Mouse (Mus musculus) C2C12 (cell line): ENCODE results near the gene Vwf. TPM values are rescaled to one million over a fixed set of nuclear protein-coding genes. Genes with fewer than 3 reads are reported as not detected.

Source experiments
- H3K27me3 ChIP-seq: one replicate; pipeline ENCODE4 v1.6.1; 2011; ENCODE audit not compliant: control insufficient read depth, insufficient read depth, insufficient read length
- H3K36me3 ChIP-seq: one replicate; pipeline ENCODE4 v1.6.1; 2011; ENCODE audit not compliant: control insufficient read depth, insufficient read depth
- H3K4me3 ChIP-seq: one replicate; pipeline ENCODE4 v1.5.1; 2011; ENCODE audit warnings: mild to moderate bottlenecking, control low read depth; ENCODE audit not compliant: poor library complexity, insufficient read depth, severe bottlenecking
- H3K79me2 ChIP-seq: one replicate; pipeline ENCODE4 v1.6.1; 2011; ENCODE audit not compliant: control insufficient read depth, insufficient read depth
- H3K79me3 ChIP-seq: one replicate; pipeline ENCODE4 v1.6.1; 2011; ENCODE audit warnings: low read depth, control low read depth
- H3ac ChIP-seq: one replicate; pipeline ENCODE3; 2011; ENCODE audit warnings: low read depth; ENCODE audit not compliant: control insufficient read depth, insufficient read length
- CEBPB ChIP-seq: IDR thresholded peaks from one replicate; pipeline ENCODE4 v1.6.1; 2011; ENCODE audit warnings: low read depth, mild to moderate bottlenecking, control low read depth, moderate library complexity
- CTCF ChIP-seq: IDR thresholded peaks from one replicate; pipeline ENCODE4 v1.5.1; 2011; ENCODE audit not compliant: control insufficient read depth, insufficient read depth, insufficient read length
- FOSL1 ChIP-seq: IDR thresholded peaks from one replicate; pipeline ENCODE4 v1.8.0; 2011; ENCODE audit warnings: mild to moderate bottlenecking, low read length; ENCODE audit not compliant: poor library complexity, insufficient read depth, severe bottlenecking
- MAX ChIP-seq: IDR thresholded peaks from one replicate; pipeline ENCODE4 v1.6.1; 2011; ENCODE audit warnings: mild to moderate bottlenecking, control low read depth
- MYOD1 ChIP-seq: IDR thresholded peaks from one replicate; pipeline ENCODE4 v1.6.1; 2011; ENCODE audit warnings: low read depth; ENCODE audit not compliant: control insufficient read depth, insufficient read length
- MYOG ChIP-seq: IDR thresholded peaks from one replicate; pipeline ENCODE4 v1.6.1; 2011; ENCODE audit not compliant: control insufficient read depth, insufficient read length; ENCODE audit errors: extremely low read depth
- USF1 ChIP-seq: IDR thresholded peaks from one replicate; pipeline ENCODE4 v1.6.1; 2011; ENCODE audit warnings: low read depth, mild to moderate bottlenecking, control low read depth, moderate library complexity
- polyA plus RNA-seq: library from polyadenylated mRNA; unstranded; fragments of >200 nt; fragmentation: generic; extraction: Trizol; gene quantifications from one replicate; pipeline ENCODE4 v1.2.1, GENCODE M21; 2012; ENCODE audit warnings: missing spikeins

The Vwf gene
- polyA plus RNA-seq, 1 experiment = 0.04 TPM

- Histone ChIP-seq H3K79me2 (no peaks in the 10 kb centered on the region), H3K36me3 (no peaks in the 10 kb centered on the region), H3K4me3 (no peak overlapping the region), H3K27me3 (peaks cover 8% of the 10 kb centered on the region), H3K79me3 (no peaks in the 10 kb centered on the region), H3ac (no peak overlapping the region)
- TF ChIP-seq MYOG (no peak), CTCF (no peak), FOSL1 (no peak), MYOD1 (no peak), USF1 (no peak), MAX (no peak), CEBPB (no peak)
Measured at GRCm38 (mm10) chr6:125589075-125589474, 42.5 kb downstream of the Vwf start.

- Histone ChIP-seq H3K79me2 (no peaks in the 10 kb centered on the region), H3K27me3 (peaks cover 8% of the 10 kb centered on the region), H3ac (no peak overlapping the region), H3K79me3 (no peaks in the 10 kb centered on the region), H3K4me3 (no peak overlapping the region), H3K36me3 (no peaks in the 10 kb centered on the region)
- no peak for TF ChIP-seq MYOG
- no peak for TF ChIP-seq MAX
Measured at GRCm38 (mm10) chr6:125590056-125590455, 43.5 kb downstream of the Vwf start.

- Histone ChIP-seq H3K4me3 (no peak overlapping the region), H3K79me3 (no peaks in the 10 kb centered on the region), H3ac (no peak overlapping the region), H3K36me3 (no peaks in the 10 kb centered on the region), H3K27me3 (peaks cover 8% of the 10 kb centered on the region), H3K79me2 (no peaks in the 10 kb centered on the region)
- no peak for TF ChIP-seq MAX
- no peak for TF ChIP-seq MYOD1
- no peak for TF ChIP-seq FOSL1
- TF ChIP-seq MYOG = no peak
- TF ChIP-seq CTCF = no peak
- no peak for TF ChIP-seq USF1
- TF ChIP-seq CEBPB = no peak
Measured at GRCm38 (mm10) chr6:125590471-125590870, 43.9 kb downstream of the Vwf start.

GRCm38 (mm10) chr6:125591652-125592385 lies 45.2 kb downstream of the Vwf start:
- no peak for TF ChIP-seq MAX
- no peak for TF ChIP-seq MYOD1
- Histone ChIP-seq H3K27me3 (peaks cover 8% of the 10 kb centered on the region), H3ac (no peak overlapping the region), H3K79me2 (no peaks in the 10 kb centered on the region), H3K4me3 (no peak overlapping the region), H3K36me3 (no peaks in the 10 kb centered on the region), H3K79me3 (no peaks in the 10 kb centered on the region)

- Histone ChIP-seq H3K79me2 (no peaks in the 10 kb centered on the region), H3ac (no peak overlapping the region), H3K36me3 (no peaks in the 10 kb centered on the region), H3K79me3 (no peaks in the 10 kb centered on the region), H3K27me3 (peaks cover 8% of the 10 kb centered on the region), H3K4me3 (no peak overlapping the region)
- no peak for TF ChIP-seq FOSL1
- TF ChIP-seq CEBPB = no peak
- TF ChIP-seq MAX = no peak
- no peak for TF ChIP-seq MYOD1
- TF ChIP-seq MYOG = no peak
- TF ChIP-seq CTCF = no peak
- TF ChIP-seq USF1 = no peak
Measured at GRCm38 (mm10) chr6:125592536-125592935, 46.0 kb downstream of the Vwf start.

- no peak overlapping the region for H3K4me3 ChIP-seq
- TF ChIP-seq CTCF (no peak), CEBPB (no peak), FOSL1 (no peak), MAX (no peak), USF1 (no peak), MYOG (no peak), MYOD1 (no peak)
- H3K79me3 ChIP-seq = no peaks in the 10 kb centered on the region
- peaks cover 8% of the 10 kb centered on the region for H3K27me3 ChIP-seq
- H3K36me3 ChIP-seq = no peaks in the 10 kb centered on the region
- no peak overlapping the region for H3ac ChIP-seq
- H3K79me2 ChIP-seq = no peaks in the 10 kb centered on the region
Measured at GRCm38 (mm10) chr6:125594311-125594710, 47.7 kb downstream of the Vwf start.
